Mouse (Mus musculus): Measurements from ENCODE around the gene Igfbpl1. TPM values are rescaled to one million over a fixed set of nuclear protein-coding genes. Genes with fewer than 3 reads are reported as not detected.

Gene Igfbpl1
- polyA plus RNA-seq, 1 experiment: not detected

DNA sequence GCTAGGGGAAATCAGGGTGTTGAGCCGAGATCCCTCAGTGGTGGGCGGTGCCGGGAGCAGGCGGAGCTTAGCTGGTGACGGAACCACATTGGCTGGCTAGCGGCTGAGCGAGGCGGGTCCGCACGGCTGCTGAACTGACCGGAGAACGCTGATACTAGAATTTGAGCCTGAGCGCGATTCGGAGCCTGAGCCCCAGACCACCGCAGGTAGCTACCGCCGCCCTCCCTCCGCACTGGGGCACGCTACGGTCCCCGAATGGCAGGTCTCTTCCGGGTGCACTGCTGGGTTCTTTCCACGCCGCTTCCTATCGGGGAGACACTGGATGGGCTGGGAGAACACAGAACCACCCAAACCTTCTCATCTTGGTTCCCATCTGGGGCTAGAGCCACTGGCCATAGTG is 27.8 kb downstream of the Igfbpl1 start, which contains the start of gene Aldh1b1:
Aldh1b1 (plus strand) TSS at position 59 of the 400 bp plus-strand sequence.
- no peak for TF ChIP-seq GATA1 (IDR thresholded peaks at IDR 0.05; ENCODE audit: low read length)

GRCm38 (mm10) chr4:45796760-45797159 is 30.0 kb downstream of the Igfbpl1 start:
- TF ChIP-seq GATA1 (IDR thresholded peaks at IDR 0.05; ENCODE audit: low read length): no peak

DNA sequence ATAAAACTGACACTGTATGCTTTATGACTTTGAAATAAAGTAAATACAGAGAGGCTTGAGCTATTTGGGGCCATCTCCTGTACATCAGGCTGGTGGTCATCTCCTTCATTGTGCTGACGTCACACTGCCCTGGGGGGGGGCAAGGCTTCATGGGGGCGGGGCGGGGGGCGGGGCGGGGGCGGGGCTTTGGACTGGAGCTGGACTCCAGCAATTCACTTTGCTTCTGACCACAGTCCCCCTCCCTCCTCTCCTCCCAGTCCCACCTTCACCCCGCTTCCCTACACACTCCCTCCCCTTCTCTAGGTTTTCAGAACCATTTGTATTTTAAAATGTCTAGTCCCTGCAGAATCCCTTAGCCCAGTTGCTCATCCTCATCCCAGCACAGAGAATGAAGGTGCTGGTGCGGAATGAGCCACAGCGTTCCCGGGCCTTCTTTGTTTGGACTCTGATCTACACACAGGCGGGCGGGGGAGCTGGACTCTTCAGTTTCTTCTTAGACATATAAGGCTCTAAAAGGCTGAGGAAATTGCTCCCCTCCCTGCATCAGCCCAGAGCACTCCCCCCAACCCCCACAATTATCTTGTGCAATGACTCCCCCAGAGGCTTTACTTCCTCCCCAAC is 31.4 kb downstream of the Igfbpl1 start:
- no peak for TF ChIP-seq GATA1 (IDR thresholded peaks at IDR 0.05; ENCODE audit: low read length)

GRCm38 (mm10) chr4:45790018-45790417 is 36.7 kb downstream of the Igfbpl1 start:
- TF ChIP-seq GATA1 (IDR thresholded peaks at IDR 0.05; ENCODE audit: low read length): no peak

DNA sequence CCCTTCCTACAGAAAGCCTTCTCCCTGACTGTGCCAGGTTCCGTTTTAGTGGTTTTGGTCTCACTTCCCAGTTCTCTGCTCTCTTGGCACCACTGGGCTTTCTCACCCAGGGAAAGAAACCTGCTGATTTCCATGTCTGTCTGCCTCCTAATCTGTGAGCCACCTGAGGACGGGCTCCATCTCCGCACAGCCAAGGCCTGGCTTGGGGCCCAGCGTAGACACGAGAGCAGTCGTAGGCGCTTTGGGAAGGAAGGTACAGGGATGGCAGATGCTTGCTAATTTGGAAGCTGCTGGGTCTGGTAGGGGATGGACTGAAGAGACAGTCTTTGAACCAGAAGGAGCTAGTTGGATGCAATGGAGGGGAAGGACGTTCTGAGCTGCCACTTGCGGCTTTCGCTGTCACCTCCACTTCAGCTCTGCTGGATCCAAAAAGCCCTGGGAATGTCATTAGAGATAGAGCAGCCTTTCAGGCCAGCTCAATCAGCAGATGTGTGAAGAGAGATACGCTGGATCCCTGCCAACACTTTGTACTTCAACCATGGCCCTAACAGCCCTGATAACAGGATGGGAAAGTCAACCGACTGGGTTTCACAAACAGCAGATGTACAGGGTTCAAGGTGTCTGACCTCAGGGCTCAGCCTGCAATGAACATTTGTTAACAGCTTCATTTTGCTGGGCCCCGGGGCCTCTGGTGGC is 37.3 kb downstream of the Igfbpl1 start:
- TF ChIP-seq GATA1 (IDR thresholded peaks at IDR 0.05; ENCODE audit: low read length): no peak

GRCm38 (mm10) chr4:45788446-45789081 is 38.2 kb downstream of the Igfbpl1 start:
- TF ChIP-seq GATA1 (IDR thresholded peaks at IDR 0.05; ENCODE audit: low read length): no peak

GRCm38 (mm10) chr4:45786674-45787073 is 40.0 kb downstream of the Igfbpl1 start:
- TF ChIP-seq GATA1 (IDR thresholded peaks at IDR 0.05; ENCODE audit: low read length): no peak

DNA sequence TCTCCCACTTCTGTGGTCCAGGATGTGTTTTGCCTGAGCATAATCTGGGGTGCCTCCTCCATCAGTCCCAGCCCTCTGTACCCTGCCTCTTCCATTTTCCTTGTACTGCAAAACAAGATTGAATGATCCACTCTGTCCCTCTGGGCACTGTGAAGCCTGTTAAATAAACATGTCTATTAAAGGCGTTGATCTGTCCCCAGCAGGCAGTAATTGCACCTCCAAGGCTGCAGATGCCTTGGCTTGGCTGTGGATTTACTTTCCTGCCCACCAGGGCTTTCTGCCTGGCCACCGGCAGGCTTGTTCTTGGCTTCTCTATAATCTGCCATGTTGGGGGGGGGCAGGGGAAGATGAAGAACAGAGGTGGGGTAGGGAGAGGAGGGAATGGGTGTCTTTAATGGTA is 40.8 kb downstream of the Igfbpl1 start:
- no peak for TF ChIP-seq GATA1 (IDR thresholded peaks at IDR 0.05; ENCODE audit: low read length)

- no peak for TF ChIP-seq GATA1 (IDR thresholded peaks at IDR 0.05; ENCODE audit: low read length)
Measured at GRCm38 (mm10) chr4:45783671-45784070, 43.1 kb downstream of the Igfbpl1 start.

DNA sequence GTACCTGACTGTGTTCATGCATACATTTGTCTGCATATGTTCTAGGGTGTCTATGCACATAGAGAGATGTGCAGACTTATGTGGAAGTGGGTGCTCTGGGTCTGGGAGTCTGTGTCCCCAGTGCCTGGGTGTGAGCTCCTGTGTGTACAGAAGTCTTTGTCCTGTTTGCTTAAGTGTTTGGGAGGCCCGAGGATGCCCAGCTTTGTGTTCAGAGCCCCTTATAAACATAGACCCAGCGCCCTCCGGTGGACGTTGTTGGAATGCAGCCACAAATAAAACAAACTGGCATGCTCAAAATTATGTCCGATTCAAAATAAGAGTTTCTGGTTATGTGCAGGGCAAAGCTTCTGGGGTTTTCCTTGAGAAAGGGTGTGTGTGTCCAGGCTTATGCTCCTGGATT is 55.1 kb downstream of the Igfbpl1 start:
- TF ChIP-seq GATA1 (IDR thresholded peaks at IDR 0.05; ENCODE audit: low read length): no peak

GRCm38 (mm10) chr4:45771173-45771572 is 55.5 kb downstream of the Igfbpl1 start:
- no peak for TF ChIP-seq GATA1 (IDR thresholded peaks at IDR 0.05; ENCODE audit: low read length)

DNA sequence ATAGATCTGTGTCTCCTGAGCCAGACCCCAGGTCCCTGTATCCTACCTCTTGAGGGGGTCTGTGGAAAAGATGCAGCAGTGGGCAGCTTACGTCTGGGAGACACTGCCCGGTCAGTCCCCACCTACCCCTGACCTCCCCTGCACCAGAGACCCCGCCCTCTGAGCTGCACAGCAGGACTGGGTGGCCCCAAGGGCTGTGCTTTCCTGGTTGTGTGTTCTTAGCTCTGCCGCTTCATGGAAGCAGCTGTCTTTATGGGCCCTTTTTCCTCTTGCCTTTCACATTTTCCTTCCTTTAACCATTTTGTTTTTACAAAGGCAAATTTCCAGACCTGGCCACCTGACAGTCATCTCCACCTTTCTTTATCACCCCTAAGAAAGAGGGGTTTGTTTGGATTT is 56.1 kb downstream of the Igfbpl1 start:
- TF ChIP-seq GATA1 (IDR thresholded peaks at IDR 0.05; ENCODE audit: low read length): no peak

GRCm38 (mm10) chr4:45769791-45770637 is 56.7 kb downstream of the Igfbpl1 start:
- TF ChIP-seq GATA1 (IDR thresholded peaks at IDR 0.05; ENCODE audit: low read length): no peak

- TF ChIP-seq GATA1 (IDR thresholded peaks at IDR 0.05; ENCODE audit: low read length): no peak
Measured at GRCm38 (mm10) chr4:45769141-45769540, 57.6 kb downstream of the Igfbpl1 start.

GRCm38 (mm10) chr4:45767891-45768558 is 58.7 kb downstream of the Igfbpl1 start:
- TF ChIP-seq GATA1 (IDR thresholded peaks at IDR 0.05; ENCODE audit: low read length): no peak

Measured in G1E-ER4 (cell line).